Mouse (Mus musculus) ES-E14 (cell line): ENCODE results near the gene Nsmce1.

Experiments
- CHD2 ChIP-seq: IDR thresholded peaks from 2 replicates; pipeline ENCODE4 v1.6.1; 2014; ENCODE audit warnings: mild to moderate bottlenecking, low read depth, low read length, inconsistent platforms
- MAFK ChIP-seq: IDR thresholded peaks from 2 replicates; pipeline ENCODE4 v1.6.1; 2014; ENCODE audit warnings: mild to moderate bottlenecking, low read depth, low read length, inconsistent platforms; ENCODE audit not compliant: insufficient read depth

GRCm38 (mm10) chr7:125523051-125523450, 31.7 kb upstream of the Nsmce1 start:
- no peak for TF ChIP-seq CHD2
- TF ChIP-seq MAFK, result peak; percentile 86
